Mouse (Mus musculus): ENCODE measurements at regions not wholly inside any gene's neighbourhood (a gene's known extent, or its start where the extent isn't known, plus 50 kb on each side); places are given as distances from the start of the nearest gene placed in this dataset.

DNA sequence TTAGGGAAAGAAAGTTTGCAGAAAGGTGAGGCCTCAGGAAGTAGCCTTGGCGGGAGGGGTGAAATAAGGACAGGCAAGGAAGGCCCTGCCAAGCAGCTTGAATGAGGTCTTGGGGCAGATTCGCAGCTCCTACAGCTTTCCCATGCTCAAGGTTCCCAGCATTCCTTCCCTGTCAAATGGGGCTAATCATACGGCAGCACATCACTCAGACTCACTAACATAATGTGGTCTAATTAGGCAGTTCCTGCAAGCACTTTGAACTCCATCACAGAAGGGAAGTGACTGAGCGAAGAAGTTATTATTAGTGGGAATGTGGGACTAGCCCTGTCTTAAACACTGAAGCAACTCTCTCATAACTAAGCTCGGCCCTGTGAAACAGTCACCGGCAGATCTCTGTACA, 87.1 kb upstream of the Gm10260 start:
- no peak for DNase-seq

DNA sequence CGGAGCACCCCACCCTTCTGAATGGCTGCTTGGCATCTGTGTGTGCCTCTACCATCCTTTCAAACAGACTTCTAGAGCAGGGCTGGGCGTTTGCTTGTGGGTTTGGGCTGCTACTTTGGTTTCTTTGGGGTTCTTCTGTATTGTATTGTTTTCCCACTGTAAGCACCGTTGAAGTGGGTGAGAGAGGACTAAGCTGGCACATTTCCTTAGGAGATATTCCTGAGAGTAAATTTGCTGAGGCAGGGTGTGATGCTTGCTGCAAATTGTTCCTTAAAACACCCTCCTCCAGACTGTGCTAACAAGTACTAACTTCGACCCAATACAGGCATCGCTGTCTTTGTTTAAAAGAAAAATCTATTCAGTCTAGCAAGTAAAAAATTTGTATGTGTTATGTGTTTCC, 84.7 kb upstream of the Gm10260 start:
- DNase-seq: no peak

DNA sequence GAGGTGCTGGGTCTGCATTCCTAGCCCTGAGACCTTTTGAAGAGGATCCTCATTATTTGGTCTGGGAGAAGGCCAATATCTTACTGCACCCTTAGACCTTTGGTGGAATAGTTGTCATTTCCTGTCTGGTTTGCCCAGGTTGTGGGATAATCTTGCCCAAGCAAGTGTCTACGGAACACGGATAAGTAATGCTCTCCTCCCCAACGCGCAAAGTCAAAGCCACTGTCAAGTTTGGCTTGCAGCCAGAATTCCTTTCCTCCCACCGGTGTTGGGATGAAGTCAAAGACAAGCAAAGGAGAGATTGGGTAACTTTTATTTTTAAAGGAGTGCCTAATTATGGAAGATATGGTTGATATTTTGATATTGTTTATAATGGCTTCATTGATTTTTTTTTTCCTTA, 82.4 kb upstream of the Gm10260 start:
- DNase-seq: no peak

GRCm38 (mm10) chr13:97841503-97841902, 81.1 kb upstream of the Gm10260 start:
- no peak for DNase-seq

DNA sequence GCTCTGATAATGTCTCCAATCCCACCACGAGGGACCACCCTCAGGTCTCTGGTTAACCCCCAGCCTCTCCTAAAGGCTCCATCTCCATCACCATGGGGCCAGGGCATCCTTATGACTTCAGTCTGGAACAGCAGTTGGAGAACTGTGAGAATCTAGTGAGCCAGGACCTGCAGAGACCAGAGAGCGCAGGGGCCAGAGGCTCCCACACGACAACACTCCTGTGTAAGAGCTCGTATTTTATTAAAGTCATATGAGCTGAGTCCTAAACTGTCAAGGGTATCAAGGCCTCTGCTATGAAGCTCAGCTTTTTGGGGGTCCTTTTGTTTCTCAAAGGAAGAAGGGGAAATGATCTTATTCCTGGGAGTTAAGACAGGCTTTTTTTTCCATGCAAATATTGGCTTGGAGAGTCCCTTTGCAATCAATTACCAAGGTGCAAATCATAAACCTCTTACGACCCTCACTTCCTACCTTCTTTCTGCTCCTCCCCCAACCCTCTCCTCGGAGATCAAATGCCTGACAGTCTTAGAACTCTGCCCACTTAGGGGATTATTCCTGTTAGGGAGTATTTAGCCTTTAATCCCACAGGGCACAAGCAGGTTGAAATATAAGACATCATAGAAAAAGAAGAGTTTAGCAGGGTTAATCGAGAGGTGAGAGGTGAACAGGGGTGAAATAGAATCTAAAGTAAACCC, 79.3 kb upstream of the Gm10260 start:
- no peak for DNase-seq

GRCm38 (mm10) chr13:97837443-97838000, 77.1 kb upstream of the Gm10260 start:
- peak; percentile 21 for DNase-seq

DNA sequence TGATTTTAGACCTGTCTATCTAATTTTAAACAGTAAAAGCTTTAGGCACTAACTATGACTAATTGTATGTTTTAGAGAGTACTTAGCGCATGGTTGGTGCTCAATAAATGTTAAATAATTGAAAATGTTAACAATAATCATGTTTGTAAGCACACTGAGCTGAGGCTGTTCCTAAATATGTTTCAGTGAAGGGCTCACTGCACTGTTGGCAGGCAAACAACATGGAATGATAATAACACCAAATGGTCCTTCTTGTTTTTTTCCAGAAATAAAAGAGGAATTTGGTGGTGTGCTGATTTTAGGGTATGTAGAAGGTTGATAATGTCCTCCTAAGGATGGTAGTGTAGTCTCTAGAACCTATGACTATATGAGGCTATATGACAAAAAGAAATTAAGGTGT, 72.0 kb upstream of the Gm10260 start:
- no peak for DNase-seq

DNA sequence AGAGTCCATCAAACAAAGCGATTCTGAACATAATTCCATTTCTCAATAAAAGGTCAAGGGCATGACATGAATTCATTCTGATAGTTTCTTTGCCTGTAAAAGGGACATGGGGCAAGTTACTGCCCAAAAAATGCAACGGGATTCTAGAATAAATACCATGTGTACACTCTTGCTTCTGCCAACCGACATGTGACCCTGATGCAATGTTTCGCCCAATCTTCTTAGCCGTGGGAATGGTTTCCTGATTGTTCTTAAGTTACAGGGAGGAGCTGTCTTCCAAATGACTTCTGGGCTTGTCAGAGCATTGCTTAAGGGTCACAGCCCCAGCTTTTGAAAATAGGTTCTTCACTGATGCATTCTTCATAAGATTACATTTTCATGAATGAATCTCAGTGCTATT, 71.4 kb upstream of the Gm10260 start:
- DNase-seq: no peak

DNA sequence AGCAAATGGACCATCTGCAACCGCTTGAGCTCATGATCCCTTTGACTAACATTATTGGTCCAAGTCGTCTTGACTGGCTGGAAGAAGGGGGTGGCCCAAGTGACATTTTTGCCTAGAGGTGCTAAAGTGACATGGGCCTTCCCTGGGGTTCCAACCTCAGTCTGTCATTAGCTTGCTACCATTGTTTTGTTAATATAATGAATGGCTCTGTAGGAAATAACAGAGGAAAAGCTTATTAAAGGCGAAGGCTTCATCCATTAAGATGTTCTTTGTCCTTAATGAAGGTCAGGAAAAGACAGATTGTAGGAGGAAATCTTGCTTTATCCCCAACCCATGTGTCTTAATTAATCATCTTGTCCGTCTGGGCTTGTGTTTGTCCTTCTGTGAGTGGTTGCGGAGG, 69.1 kb upstream of the Gm10260 start:
- no peak for DNase-seq

DNA sequence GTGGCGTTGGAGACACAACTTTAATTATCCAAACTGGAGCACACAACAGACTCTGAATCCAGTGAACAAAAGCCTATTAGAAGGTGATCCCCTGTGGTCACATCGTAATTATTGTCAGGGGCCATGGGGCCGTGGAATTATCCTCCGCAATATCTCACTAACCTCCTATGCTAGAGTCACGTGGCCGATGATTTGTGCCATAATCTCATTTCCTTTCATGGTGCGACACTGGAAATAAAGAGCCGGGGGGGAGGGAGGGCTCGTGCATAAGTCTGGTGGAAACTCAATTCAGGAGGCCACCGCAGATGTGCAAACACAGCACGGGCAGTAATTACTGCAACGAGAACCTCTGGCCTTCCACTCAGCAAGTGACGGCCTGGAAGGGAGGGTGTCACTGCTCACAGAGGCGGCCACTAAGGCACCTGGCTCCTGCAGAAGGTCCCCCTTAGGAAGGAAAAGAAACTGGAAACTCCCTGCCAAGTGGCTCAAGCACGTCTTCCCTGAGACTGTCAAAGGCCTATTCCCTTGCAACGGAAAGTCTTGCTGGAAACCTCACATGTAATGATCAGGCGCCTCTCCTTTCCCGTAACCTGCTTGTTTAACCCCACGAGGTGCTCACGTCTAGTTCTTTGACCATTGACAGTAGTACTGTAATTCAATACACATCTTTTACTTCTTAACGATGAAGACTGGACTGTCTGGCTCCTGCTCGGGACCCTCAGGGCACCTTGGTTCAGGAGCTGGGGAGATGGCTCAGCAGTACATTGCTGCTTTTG, 65.6 kb upstream of the Gm10260 start:
- no peak for DNase-seq

DNA sequence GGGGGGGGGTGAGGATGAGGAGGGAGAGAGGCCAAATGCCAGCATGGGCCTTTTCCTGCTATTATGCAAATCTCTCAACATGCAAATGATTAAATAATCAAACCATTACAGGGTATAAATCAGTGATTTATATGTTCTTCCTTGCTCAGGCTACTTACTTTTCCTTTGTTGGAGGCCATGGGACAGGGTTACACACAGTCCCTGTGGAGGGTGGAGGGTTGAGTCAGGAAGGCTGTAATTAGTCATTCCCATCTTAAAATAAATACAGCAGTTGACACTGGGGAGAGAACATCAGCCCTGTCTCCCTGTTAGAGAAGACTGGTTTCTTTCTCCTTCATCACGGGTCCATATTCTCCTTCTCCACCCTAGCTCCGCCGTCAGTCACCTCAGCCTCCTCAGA, 64.9 kb upstream of the Gm10260 start:
- no peak for DNase-seq

DNA sequence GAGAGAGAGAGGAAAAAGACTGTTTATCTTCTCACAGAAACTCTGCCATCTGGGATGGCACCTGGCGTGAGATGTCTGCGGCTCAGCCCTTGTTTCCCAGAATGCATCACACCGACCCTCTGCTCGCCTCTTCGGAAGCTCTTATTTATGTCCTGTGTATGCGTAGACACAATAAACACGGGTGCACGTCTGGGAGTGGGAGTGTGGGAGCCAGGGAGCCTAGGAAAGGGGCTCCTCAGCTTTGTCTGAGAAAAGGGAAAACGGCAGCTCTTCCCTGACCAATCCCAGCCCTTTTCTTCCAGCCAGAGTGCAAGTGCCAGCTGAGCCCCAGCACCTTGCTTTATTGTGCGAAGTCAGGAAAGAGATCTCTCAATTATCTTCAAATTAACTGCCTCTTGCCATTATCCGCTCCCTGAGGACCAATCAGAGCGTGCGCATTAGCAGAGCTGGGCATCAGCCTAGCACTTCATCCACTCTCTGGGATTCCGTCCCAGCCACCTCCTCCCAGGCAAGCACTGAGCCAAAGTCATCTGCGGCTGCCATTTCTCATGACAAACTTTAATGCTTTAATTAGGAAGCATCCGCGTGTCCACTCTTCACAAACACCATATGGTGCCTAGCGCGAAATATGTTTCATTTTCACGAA, 63.8 kb upstream of the Gm10260 start:
- peak; percentile 28 for DNase-seq

GRCm38 (mm10) chr13:97821630-97822029, 61.2 kb upstream of the Gm10260 start:
- no peak for DNase-seq

DNA sequence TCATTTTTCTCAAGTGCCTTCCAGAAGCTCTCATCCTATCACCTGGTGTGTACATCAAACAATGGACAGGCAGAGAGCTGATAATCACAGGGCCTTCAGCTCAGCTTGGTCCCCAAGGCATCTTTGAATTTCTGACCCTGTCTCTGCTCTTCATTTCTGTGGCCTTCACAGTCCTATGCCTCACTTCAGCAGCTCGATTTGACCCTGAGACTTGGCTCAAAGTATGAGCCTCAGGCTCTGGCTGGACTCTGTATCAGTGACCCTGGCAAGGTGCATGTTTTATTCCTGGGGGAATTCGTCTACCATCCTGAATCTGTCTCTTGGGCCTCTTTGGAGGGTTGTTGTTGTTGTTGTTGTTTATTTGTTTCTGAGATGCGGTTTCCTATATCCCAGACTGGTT, 60.6 kb upstream of the Gm10260 start:
- no peak for DNase-seq

DNA sequence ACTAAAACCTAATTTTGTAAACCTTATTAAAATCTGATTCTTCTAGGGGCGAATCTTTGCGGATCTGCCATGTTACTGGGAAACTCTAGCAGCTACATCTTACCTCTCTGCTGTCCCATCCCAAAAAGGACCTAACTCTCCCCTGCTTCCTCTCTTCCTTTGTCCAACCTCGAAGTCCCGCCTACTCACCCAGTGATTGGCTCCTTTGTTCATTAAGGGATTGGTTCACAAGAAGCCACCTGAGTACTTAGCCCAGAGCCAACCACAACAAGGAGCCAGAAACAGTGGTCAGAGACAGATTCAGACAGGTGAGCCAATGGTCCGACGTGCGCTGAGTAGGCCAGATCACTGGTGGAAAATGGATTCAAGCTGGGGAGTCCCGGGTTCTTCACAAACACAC, 60.0 kb upstream of the Gm10260 start:
- DNase-seq: no peak

- no peak for DNase-seq
Observed at GRCm38 (mm10) chr13:97819036-97819435, 58.6 kb upstream of the Gm10260 start.

GRCm38 (mm10) chr13:97816923-97817322, 56.5 kb upstream of the Gm10260 start:
- no peak for DNase-seq

Measured in gastrocnemius, postnatal 25 days (tissue).